Mouse (Mus musculus) gastrocnemius, postnatal 4 days (tissue): ENCODE measurements around the gene Zfp784. TPM values are rescaled to one million over a fixed set of nuclear protein-coding genes. Genes with fewer than 3 reads are reported as not detected.

ENCODE experiments used
- DNase-seq, 2 experiments: peaks; one replicate each; pipeline ENCODE4 v3.0.0; 2021 to 2022; ENCODE audit warnings: low spot score in 2 of 2, mixed read lengths in 2 of 2
- total RNA-seq, 2 experiments: library from RNA; stranded (reverse); gene quantifications; 2 replicates each; pipeline ENCODE4 v1.2.3; 2021

The Zfp784 gene
- total RNA-seq, 2 experiments from 2014 or later, result 5.8 to 6.6 TPM

DNA sequence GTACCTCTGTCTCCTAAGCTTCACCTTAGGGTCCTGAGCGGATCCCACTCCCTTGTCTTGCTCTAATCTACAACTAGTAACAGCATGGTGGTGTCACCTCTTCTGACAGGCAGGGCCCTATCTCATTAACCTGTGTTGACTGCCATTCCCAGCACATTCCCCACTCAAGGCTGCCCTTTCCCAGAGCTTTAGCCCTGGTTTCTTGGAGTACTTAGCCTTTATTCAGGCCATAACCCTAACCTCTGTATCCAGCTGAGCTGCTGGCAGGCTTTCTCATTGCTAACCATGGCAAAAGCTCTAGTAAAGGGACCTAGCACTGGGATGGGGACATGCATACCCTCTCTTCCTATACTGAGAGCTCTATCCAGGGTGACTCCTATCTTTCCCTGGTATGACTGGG lies 20.4 kb upstream of the Zfp784 start:
- DNase-seq, result no peak

DNA sequence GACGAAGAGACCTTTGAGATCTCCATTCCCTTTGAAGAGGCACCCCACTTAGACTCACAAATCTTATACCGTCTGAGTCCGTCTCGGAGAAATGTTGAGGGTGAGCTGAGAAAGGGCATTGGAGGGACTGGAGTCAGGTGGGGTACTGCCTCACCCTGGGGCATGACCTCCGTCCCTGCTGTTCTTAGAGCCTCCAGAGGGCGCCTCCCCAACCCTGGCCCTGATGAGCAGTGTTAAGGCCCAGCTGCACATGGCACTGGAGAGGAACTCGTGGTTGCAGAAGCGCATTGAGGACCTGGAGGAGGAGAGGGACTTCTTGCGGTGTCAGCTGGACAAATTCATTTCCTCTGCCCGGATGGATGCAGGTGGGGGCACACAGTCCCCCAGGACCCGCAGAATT lies 19.6 kb upstream of the Zfp784 start:
- no peak for DNase-seq

GRCm38 (mm10) chr7:5057381-5057780 lies 19.1 kb upstream of the Zfp784 start:
- no peak for DNase-seq

DNA sequence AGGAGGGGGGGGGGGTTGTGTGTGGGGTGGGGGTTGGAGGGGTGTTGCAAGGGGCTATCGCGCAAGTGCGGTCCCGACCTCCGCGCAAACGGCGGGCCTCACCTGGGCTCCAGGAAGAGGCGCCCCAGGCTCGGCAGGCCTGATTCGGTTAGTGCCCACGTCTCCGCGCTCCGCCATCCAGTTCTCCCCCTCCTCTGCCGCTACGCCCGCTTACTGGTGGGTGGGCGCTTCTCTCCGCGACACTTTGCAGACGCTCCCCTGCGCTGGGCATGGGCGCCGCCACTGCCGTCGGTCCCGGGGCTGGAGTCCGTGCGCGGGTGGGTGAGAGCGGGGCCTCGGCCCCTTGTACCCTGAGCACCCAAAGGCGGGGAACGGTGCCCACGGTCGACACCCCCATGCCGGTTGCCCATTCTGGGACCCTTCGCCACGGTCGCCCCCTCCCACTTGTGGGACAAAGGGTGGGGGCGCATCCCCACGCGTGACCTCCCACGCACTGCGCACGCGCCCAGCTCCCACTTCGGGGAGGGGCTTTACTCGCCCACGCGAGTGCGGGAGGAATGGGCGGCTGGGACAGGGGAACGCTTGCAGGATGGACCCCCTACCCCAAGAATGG lies 18.5 kb upstream of the Zfp784 start:
- no peak for DNase-seq

GRCm38 (mm10) chr7:5053456-5054179 lies 15.4 kb upstream of the Zfp784 start:
- DNase-seq, result no peak

GRCm38 (mm10) chr7:5052931-5053343 lies 14.7 kb upstream of the Zfp784 start:
- no peak for DNase-seq

- no peak for DNase-seq
These were observed 14.2 kb upstream of the Zfp784 start for GRCm38 (mm10) chr7:5052438-5052837.

- peak; percentile 63 to 80 for DNase-seq
These were observed 13.2 kb upstream of the Zfp784 start, which contains the start of gene Zfp580 for GRCm38 (mm10) chr7:5051193-5052192. Zfp580 (plus strand) TSS chr7:5051538.

GRCm38 (mm10) chr7:5047313-5047712 lies 9.1 kb upstream of the Zfp784 start:
- DNase-seq, result no peak

DNA sequence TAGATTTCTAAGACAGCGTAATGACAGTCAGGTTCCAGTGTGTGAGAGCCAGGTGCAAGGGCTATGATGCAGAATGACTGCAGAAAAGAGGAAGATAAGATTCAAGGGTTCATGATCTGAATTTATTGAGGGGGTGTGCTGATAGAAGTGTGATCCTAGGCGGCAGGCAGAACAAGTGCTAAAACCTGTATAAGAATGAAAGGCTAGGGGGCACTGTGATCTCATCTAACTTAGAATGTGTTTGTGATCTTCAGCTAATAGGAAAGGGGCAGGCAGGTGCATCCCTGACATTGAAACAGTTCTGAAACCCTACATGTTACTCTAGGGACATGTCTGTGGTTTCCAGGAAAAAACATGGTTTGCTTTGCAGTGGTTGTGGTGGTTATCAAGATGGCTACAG lies 7.9 kb upstream of the Zfp784 start:
- DNase-seq, result no peak

DNA sequence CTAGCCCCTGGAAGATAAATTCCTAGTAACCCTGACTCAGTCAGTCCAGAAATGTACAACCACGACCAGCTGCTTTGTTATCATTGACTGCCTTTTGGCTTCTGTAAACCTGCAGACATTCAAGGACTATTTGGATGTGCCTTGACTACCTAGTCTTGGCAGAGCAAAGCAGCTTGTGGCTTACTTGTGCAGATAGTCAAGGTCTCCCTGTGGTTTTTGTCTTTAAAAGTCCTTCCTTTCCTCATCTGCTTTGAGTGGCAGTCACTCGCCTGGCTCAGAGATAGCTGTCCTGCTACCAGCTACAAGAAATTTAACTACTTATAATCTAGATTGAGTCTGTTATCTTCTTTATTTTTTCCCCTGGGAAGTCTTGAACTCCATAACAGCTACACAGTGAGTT lies 6.7 kb upstream of the Zfp784 start:
- DNase-seq, result no peak

DNA sequence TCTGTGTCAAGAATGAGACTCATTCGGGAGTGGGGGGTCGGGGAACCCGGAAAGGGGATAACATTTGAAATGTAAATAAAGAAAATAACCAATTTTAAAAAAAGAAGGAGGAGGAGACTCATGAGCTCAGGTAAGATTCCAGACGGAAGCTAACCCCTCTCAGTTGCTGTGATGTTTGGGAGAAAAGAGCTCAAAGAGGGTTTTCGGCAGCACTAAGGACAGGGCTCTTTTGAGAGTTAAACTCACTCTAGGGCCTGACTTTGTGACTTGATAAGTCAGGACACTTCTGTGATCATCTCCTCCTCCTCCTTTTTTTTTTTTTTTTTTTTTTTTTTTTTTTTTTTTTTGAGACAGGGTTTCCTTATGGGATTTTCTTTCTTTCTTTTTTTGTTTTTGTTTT lies 694 bp upstream of the Zfp784 start:
- no peak for DNase-seq

GRCm38 (mm10) chr7:5037467-5037866 lies 779 bp downstream of the Zfp784 start:
- DNase-seq, result no peak

GRCm38 (mm10) chr7:5037026-5037425 lies 1.2 kb downstream of the Zfp784 start:
- no peak for DNase-seq

- DNase-seq, result no peak
These were observed 2.1 kb downstream of the Zfp784 start for GRCm38 (mm10) chr7:5036136-5036535.

DNA sequence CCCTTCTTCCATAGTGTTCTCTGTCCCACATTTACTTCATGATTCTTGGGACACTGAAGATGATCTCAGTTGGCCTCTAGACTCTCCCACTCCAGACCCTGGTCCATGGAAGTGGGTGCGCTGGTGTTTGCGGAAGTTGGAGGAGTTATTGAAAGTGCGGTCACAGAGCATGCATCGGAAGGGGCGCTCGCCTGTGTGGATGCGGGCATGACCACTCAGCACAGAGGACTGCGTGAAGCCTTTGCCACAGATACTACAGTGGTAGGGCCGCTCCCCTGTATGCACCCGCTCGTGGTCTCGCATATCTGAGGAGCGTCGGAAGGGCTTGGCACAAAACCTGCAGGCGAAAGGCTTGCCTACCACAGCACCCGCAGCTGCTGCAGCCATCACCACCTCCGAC lies 2.6 kb downstream of the Zfp784 start:
- no peak for DNase-seq

GRCm38 (mm10) chr7:5033818-5034217 lies 4.4 kb downstream of the Zfp784 start, which contains the start of gene 4632433K11Rik:
4632433K11Rik (plus strand) TSS chr7:5034118.
- no peak for DNase-seq

GRCm38 (mm10) chr7:5031496-5031895 lies 6.8 kb downstream of the Zfp784 start:
- no peak for DNase-seq

- no peak for DNase-seq
These were observed 7.5 kb downstream of the Zfp784 start for GRCm38 (mm10) chr7:5030554-5031275.

DNA sequence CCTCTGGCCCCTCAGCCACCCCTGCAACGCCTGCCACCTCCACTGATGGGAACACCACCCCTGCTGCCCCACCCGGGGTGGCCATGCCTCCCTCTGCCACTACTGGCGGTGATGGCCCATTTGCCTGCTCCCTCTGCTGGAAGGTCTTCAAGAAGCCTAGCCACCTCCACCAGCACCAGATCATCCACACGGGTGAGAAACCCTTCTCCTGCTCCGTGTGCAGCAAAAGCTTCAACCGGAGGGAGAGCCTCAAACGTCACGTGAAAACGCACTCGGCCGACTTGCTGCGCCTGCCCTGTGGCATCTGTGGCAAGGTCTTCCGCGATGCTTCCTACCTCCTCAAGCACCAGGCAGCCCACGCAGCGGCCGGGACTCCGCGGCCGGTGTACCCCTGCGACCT lies 8.3 kb downstream of the Zfp784 start:
- no peak for DNase-seq

DNA sequence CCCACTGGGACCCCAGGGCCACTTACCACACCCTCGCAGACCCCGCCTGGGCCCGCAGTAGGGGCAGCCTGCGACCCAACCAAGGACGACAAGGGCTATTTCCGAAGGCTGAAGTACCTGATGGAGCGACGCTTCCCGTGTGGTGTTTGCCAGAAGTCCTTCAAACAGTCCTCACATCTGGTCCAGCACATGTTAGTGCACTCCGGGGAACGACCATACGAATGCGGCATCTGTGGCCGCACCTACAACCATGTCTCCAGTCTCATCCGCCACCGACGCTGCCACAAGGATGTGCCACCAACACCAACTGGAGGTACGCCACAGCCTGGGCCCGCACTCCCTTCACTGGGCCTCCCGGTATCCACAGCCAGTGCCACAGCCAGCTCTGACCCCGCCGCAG lies 8.7 kb downstream of the Zfp784 start:
- no peak for DNase-seq
